Mouse (Mus musculus) MEL (cell line): ENCODE measurements around the gene Zfand3. TPM values are rescaled to one million over a fixed set of nuclear protein-coding genes. Genes with fewer than 3 reads are reported as not detected.
A peak's percentile ranks its signal among the peaks of the same experiment; 100 is the strongest.

ENCODE experiments used
- DNase-seq: peaks from one replicate; pipeline ENCODE4 v3.0.0; 2011; ENCODE audit warnings: low read depth, low spot score
- H3K27ac ChIP-seq: 2 replicates; pipeline ENCODE4 v1.5.1; 2012; ENCODE audit warnings: low read depth, mild to moderate bottlenecking, control low read depth, low read length, moderate library complexity; ENCODE audit not compliant: control insufficient read depth
- H3K27me3 ChIP-seq, 2 experiments: fragments of 150-350 bp in 1 of 2; sonication (generic) in 1 of 2; 2 replicates each; pipeline ENCODE4 v1.6.1; 2012; ENCODE audit warnings: low read length in 2 of 2, mild to moderate bottlenecking in 2 of 2, improper control_type of control experiment in 1 of 2, moderate library complexity in 1 of 2; ENCODE audit not compliant: insufficient read depth in 2 of 2, control insufficient read depth in 1 of 2
- H3K36me3 ChIP-seq, 2 experiments: 2 replicates each; pipeline ENCODE4 v1.6.1; 2012 to 2014; ENCODE audit warnings: low read length in 2 of 2, improper control_type of control experiment in 1 of 2, inconsistent platforms in 1 of 2, mild to moderate bottlenecking in 1 of 2; ENCODE audit not compliant: insufficient read depth in 2 of 2, control insufficient read depth in 1 of 2
- H3K4me1 ChIP-seq, 2 experiments: fragments of 150-350 bp in 1 of 2; sonication (generic) in 1 of 2; 2 replicates each; pipeline ENCODE4 v1.6.1; 2012; ENCODE audit warnings: low read length in 2 of 2, improper control_type of control experiment in 1 of 2, mild to moderate bottlenecking in 1 of 2; ENCODE audit not compliant: insufficient read depth in 2 of 2, control insufficient read depth in 1 of 2
- H3K4me3 ChIP-seq, 2 experiments: fragments of 150-350 bp in 1 of 2; sonication (generic) in 1 of 2; 2 replicates each; pipeline ENCODE4 v1.5.1; 2012; ENCODE audit warnings: low read depth in 2 of 2, low read length in 2 of 2, mild to moderate bottlenecking in 2 of 2, moderate library complexity in 2 of 2, control low read depth in 1 of 2, improper control_type of control experiment in 1 of 2; ENCODE audit not compliant: control insufficient read depth in 1 of 2, insufficient read depth in 1 of 2
- H3K79me2 ChIP-seq: 2 replicates; pipeline ENCODE4 v1.6.1; 2012; ENCODE audit warnings: mild to moderate bottlenecking, low read length, moderate library complexity; ENCODE audit not compliant: control insufficient read depth, poor library complexity, insufficient read depth
- H3K9ac ChIP-seq: 2 replicates; pipeline ENCODE4 v1.6.1; 2012; ENCODE audit warnings: low read depth, mild to moderate bottlenecking, control low read depth, low read length, moderate library complexity; ENCODE audit not compliant: control insufficient read depth, poor library complexity, severe bottlenecking
- H3K9me3 ChIP-seq: fragments of 150-350 bp; sonication (generic); replicated peaks from 2 replicates; pipeline ENCODE4 v1.6.1; 2012; ENCODE audit warnings: mild to moderate bottlenecking, low read length, improper control_type of control experiment, moderate library complexity; ENCODE audit not compliant: insufficient read depth
- CHD2 ChIP-seq: IDR thresholded peaks from 2 replicates; pipeline ENCODE4 v1.6.1; 2011; ENCODE audit warnings: low read length, improper control_type of control experiment
- CTCF ChIP-seq, 3 experiments: IDR thresholded peaks in 2 of 3; conservative IDR thresholded peaks in 1 of 3; 2 replicates each; pipeline ENCODE4 v1.5.1; 2011 to 2012; ENCODE audit warnings: low read length in 3 of 3, low read depth in 2 of 3, mild to moderate bottlenecking in 2 of 3, improper control_type of control experiment in 1 of 3, inconsistent platforms in 1 of 3, mixed read lengths in 1 of 3, moderate library complexity in 1 of 3; ENCODE audit not compliant: control insufficient read depth in 1 of 3, insufficient read depth in 1 of 3, poor library complexity in 1 of 3, severe bottlenecking in 1 of 3
- ELF1 ChIP-seq: IDR thresholded peaks from 2 replicates; pipeline ENCODE4 v1.6.1; 2014; ENCODE audit warnings: low read depth, mild to moderate bottlenecking, inconsistent platforms, low read length, improper control_type of control experiment, moderate library complexity
- JUND ChIP-seq: IDR thresholded peaks from 2 replicates; pipeline ENCODE4 v1.6.1; 2011; ENCODE audit warnings: low read depth, mild to moderate bottlenecking, improper control_type of control experiment, low read length
- MAFK ChIP-seq: IDR thresholded peaks from 2 replicates; pipeline ENCODE4 v1.6.1; 2011; ENCODE audit warnings: low read depth, mild to moderate bottlenecking, low read length, improper control_type of control experiment, borderline replicate concordance
- MAX ChIP-seq: IDR thresholded peaks from 2 replicates; pipeline ENCODE4 v1.6.1; 2011; ENCODE audit warnings: low read length, improper control_type of control experiment
- MAZ ChIP-seq: IDR thresholded peaks from 2 replicates; pipeline ENCODE4 v1.6.1; 2012; ENCODE audit warnings: low read depth, mild to moderate bottlenecking, inconsistent platforms, low read length, improper control_type of control experiment
- MEF2A ChIP-seq: IDR thresholded peaks from 2 replicates; pipeline ENCODE4 v1.6.1; 2014; ENCODE audit warnings: low read depth, mild to moderate bottlenecking, inconsistent platforms, low read length, improper control_type of control experiment; ENCODE audit not compliant: poor library complexity, insufficient replicate concordance, severe bottlenecking; ENCODE audit errors: extremely low read depth
- MXI1 ChIP-seq: IDR thresholded peaks from 2 replicates; pipeline ENCODE4 v1.6.1; 2011; ENCODE audit warnings: mild to moderate bottlenecking, low read depth, low read length, improper control_type of control experiment
- NRF1 ChIP-seq: IDR thresholded peaks from 2 replicates; pipeline ENCODE4 v1.6.1; 2014; ENCODE audit warnings: low read depth, mild to moderate bottlenecking, inconsistent platforms, low read length, improper control_type of control experiment, moderate library complexity; ENCODE audit not compliant: poor library complexity, insufficient read depth, severe bottlenecking
- POLR2AphosphoS5 ChIP-seq: IDR thresholded peaks from 2 replicates; pipeline ENCODE4 v1.6.1; 2012; ENCODE audit warnings: low read depth, borderline replicate concordance, mild to moderate bottlenecking, inconsistent platforms, low read length, moderate library complexity, mixed read lengths
- SMC3 ChIP-seq: IDR thresholded peaks from 2 replicates; pipeline ENCODE4 v1.6.1; 2011; ENCODE audit warnings: low read depth, low read length, improper control_type of control experiment
- TAL1 ChIP-seq: IDR thresholded peaks from 2 replicates; pipeline ENCODE4 v1.6.1; 2012; ENCODE audit warnings: mild to moderate bottlenecking, inconsistent platforms, low read length, moderate library complexity, mixed read lengths
- UBTF ChIP-seq: IDR thresholded peaks from 2 replicates; pipeline ENCODE4 v1.6.1; 2012; ENCODE audit warnings: low read depth, mild to moderate bottlenecking, inconsistent platforms, low read length, improper control_type of control experiment, moderate library complexity, borderline replicate concordance; ENCODE audit not compliant: insufficient read depth
- ZC3H11A ChIP-seq: IDR thresholded peaks from 2 replicates; pipeline ENCODE4 v1.6.1; 2012; ENCODE audit warnings: low read depth, mild to moderate bottlenecking, inconsistent platforms, low read length, improper control_type of control experiment
- polyA plus RNA-seq, 2 experiments: library from polyadenylated mRNA; stranded (reverse) in 1 of 2; unstranded in 1 of 2; fragments of >175 nt in 1 of 2; fragments of >200 nt in 1 of 2; gene quantifications; 2 replicates each; pipeline versions ENCODE4 v1.2.1 to v1.2.4; 2012; ENCODE audit warnings: low replicate concordance in 2 of 2, low read depth in 1 of 2; ENCODE audit not compliant: insufficient read length in 2 of 2, insufficient read depth in 1 of 2, missing spikeins in 1 of 2
- total RNA-seq: library from RNA; depleted of rRNA; stranded (reverse); fragments of 300-350 nt; gene quantifications from 2 replicates; pipeline ENCODE4 v1.2.3, GENCODE M21; 2012

Gene Zfand3
- total and polyA plus RNA-seq, 3 experiments: 28.3 to 48.8 TPM; not detected in 1

- no peaks in the 10 kb centered on the region for H3K27me3 ChIP-seq
- TF ChIP-seq CTCF (IDR thresholded peaks at IDR 0.05 in 2 of 3, conservative IDR thresholded peaks at IDR 0.05 in 1 of 3; ENCODE audit: control insufficient read depth in 1 of 3, insufficient read depth in 1 of 3, low read depth in 2 of 3, low read length in 3 of 3, poor library complexity in 1 of 3, severe bottlenecking in 1 of 3) (peak in 1 of 3 experiments; percentile 4; a peak in 1 of 6 replicates), SMC3 (peak; percentile 14; the same call in 1 of the 2 replicates), UBTF (no peak), POLR2AphosphoS5 (no peak), NRF1 (no peak), MAFK (no peak), MAZ (no peak)
- no peak overlapping the region for H3K27ac ChIP-seq
- H3K9ac ChIP-seq: no peak overlapping the region
- no peaks in the 10 kb centered on the region for H3K4me1 ChIP-seq
- no peaks in the 10 kb centered on the region for H3K9me3 ChIP-seq
- H3K79me2 ChIP-seq: no peaks in the 10 kb centered on the region
- peaks cover 0 to 1% of the 10 kb centered on the region in 2 experiments; a peak in 1 of 4 replicates for H3K36me3 ChIP-seq
- H3K4me3 ChIP-seq: no peak overlapping the region
- DNase-seq: no peak
Measured at GRCm38 (mm10) chr17:30194629-30195445, 190.3 kb downstream of the Zfand3 start.

DNA sequence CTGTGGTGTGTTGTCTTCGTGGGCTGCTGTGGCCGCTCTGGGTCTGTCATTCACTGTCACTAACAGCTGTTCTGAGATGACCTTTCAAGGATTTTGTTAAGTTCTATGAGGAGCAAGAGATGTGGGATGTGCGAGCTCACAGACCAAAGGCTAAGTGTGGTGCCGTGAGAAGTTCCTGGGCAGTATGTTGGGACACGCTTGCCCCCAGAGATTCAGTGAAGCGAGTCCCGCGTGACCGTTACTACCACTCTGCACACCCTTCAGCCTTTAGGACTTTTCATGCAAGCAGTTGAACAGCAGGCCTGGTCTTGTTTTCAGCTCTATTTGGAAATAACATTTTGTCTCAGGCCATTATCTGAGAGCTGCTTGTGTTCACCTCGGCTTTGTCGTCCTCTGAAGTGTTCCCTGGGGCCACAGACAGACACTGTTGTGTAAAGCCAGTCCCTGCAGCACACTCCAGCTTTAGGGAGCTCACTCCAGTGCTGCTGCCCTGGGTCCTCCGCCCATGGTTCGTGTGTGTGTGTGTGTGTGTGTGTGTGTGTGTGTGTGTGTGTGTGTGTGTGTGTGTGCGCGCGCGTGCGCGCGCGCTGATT is 191.2 kb downstream of the Zfand3 start:
- no peaks in the 10 kb centered on the region for H3K79me2 ChIP-seq
- no peak for DNase-seq
- no peak overlapping the region for H3K4me3 ChIP-seq
- no peak overlapping the region for H3K9ac ChIP-seq
- H3K36me3 ChIP-seq: peaks cover 0 to 1% of the 10 kb centered on the region in 2 experiments; a peak in 1 of 4 replicates
- no peaks in the 10 kb centered on the region for H3K27me3 ChIP-seq
- no peaks in the 10 kb centered on the region for H3K9me3 ChIP-seq
- no peak for TF ChIP-seq JUND
- no peak for TF ChIP-seq ZC3H11A
- TF ChIP-seq MEF2A: no peak
- TF ChIP-seq CHD2: no peak
- no peak for TF ChIP-seq MAX
- no peak for TF ChIP-seq POLR2AphosphoS5
- no peak for TF ChIP-seq TAL1
- no peak for TF ChIP-seq ELF1
- no peak for TF ChIP-seq CTCF (IDR thresholded peaks at IDR 0.05 in 2 of 3, conservative IDR thresholded peaks at IDR 0.05 in 1 of 3; ENCODE audit: control insufficient read depth in 1 of 3, insufficient read depth in 1 of 3, low read depth in 2 of 3, low read length in 3 of 3, poor library complexity in 1 of 3, severe bottlenecking in 1 of 3)
- no peak for TF ChIP-seq MXI1
- no peak for TF ChIP-seq MAZ
- H3K27ac ChIP-seq: no peak overlapping the region
- no peaks in the 10 kb centered on the region for H3K4me1 ChIP-seq
